ENCODE assay signal across 8 mouse cellular contexts in the genomic region with DNA sequence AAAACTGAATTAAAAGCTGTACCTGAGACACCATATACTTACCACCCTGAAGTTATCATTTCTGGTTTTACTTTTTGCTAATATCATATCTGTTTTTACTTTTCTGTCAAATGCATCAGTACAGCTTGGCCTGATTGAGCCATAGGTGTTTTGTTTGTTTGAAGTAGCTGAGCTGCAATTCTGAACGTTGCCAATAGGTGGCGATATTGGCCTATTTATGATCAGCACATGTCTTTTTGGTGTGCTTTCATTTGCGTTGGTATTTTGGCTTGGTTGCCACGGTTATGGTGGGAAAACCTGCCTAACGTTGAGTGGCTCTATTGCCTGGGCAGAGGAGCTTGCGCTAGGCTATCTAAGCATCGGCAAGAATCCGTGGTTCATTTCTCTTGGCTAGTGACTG. TPM values are rescaled to one million over a fixed set of nuclear protein-coding genes. Genes with fewer than 3 reads are reported as not detected.
A peak's percentile ranks its signal among the peaks of the same experiment; 100 is the strongest.
DNase-seq lines count a peak whose midpoint lies in the region; ATAC-seq lines count a peak whose summit lies in the region.

No protein-coding gene starts in this region.

- H3K36me3 ChIP-seq in forebrain, embryonic 13.5 days (ENCODE audit: poor library complexity, severe bottlenecking), result peaks cover 6% of the 10 kb centered on the region; the same call in 1 of the 2 replicates
- peaks cover 2% of the 10 kb centered on the region; the same call in 1 of the 2 replicates for H3K36me3 ChIP-seq in hindbrain, embryonic 16.5 days (ENCODE audit: control insufficient read depth, insufficient read depth, low read length)
- H3K36me3 ChIP-seq in megakaryocyte, embryonic 14.5 days (replicated peaks; ENCODE audit: low read length), result peaks cover 6% of the 10 kb centered on the region

- H3K27ac ChIP-seq in forebrain, embryonic 13.5 days, result no peak overlapping the region
- no peak overlapping the region for H3K27ac ChIP-seq in hindbrain, embryonic 16.5 days (ENCODE audit: low read depth, low read length)

- peaks cover 6% of the 10 kb centered on the region for H3K9me3 ChIP-seq in forebrain, embryonic 13.5 days (replicated peaks)
- no peaks in the 10 kb centered on the region for H3K9me3 ChIP-seq in hindbrain, embryonic 16.5 days (ENCODE audit: control insufficient read depth, low read length)
- peaks cover 13% of the 10 kb centered on the region for H3K9me3 ChIP-seq in megakaryocyte, embryonic 14.5 days

- no peaks in the 10 kb centered on the region for H3K27me3 ChIP-seq in forebrain, embryonic 13.5 days
- H3K27me3 ChIP-seq in hindbrain, embryonic 16.5 days (replicated peaks; ENCODE audit: control insufficient read depth, insufficient read depth, low read length), result no peaks in the 10 kb centered on the region
- no peaks in the 10 kb centered on the region for H3K27me3 ChIP-seq in megakaryocyte, embryonic 14.5 days (replicated peaks)

- 5% methylated on average over 8 of the region's 8 CpGs for whole genome bisulfite sequencing in forebrain, embryonic 13.5 days
- WGBS in hindbrain, embryonic 16.5 days, result 8% methylated on average over 8 of the region's 8 CpGs

- DNase-seq in gastrocnemius, adult 18-20 months (ENCODE audit: low spot score), result peak; percentile 64
- DNase-seq in gastrocnemius, postnatal 25 days, result no peak
- DNase-seq in c-Kit-positive CD71-negative TER-119-negative erythroid progenitor cells, embryonic 14.5 days (ENCODE audit: low read depth), result peak; percentile 93
- peak; percentile 53 for DNase-seq in left cerebral cortex, adult 11 months (ENCODE audit: low spot score)
- DNase-seq in right cerebral cortex, postnatal 4 days, result peak; percentile 87

- ATAC-seq in forebrain, embryonic 13.5 days, result peak; percentile 73
- peak; percentile 45; the same call in 1 of the 2 replicates for ATAC-seq in hindbrain, embryonic 16.5 days

- 0 out of 2 replicates have a peak overlapping the region, but pooled peaks have one; percentile 18 for H3K9ac ChIP-seq in forebrain, embryonic 13.5 days
- H3K9ac ChIP-seq in hindbrain, embryonic 16.5 days (ENCODE audit: low read depth, low read length), result peak overlapping the region; percentile 41; the same call in 1 of the 2 replicates

- no peak overlapping the region for H3K4me2 ChIP-seq in forebrain, embryonic 13.5 days
- H3K4me2 ChIP-seq in hindbrain, embryonic 16.5 days (ENCODE audit: low read length), result no peak overlapping the region

- no peak overlapping the region for H3K4me3 ChIP-seq in forebrain, embryonic 13.5 days
- no peak overlapping the region for H3K4me3 ChIP-seq in hindbrain, embryonic 16.5 days (ENCODE audit: low read length)
- H3K4me3 ChIP-seq in megakaryocyte, embryonic 14.5 days (replicated peaks), result peak overlapping the region; percentile 82

- no peaks in the 10 kb centered on the region for H3K4me1 ChIP-seq in forebrain, embryonic 13.5 days
- H3K4me1 ChIP-seq in hindbrain, embryonic 16.5 days (ENCODE audit: control insufficient read depth, insufficient read depth, low read depth, low read length), result peaks cover 2% of the 10 kb centered on the region
- peaks cover 30% of the 10 kb centered on the region for H3K4me1 ChIP-seq in megakaryocyte, embryonic 14.5 days

RNA-seq across cellular contexts. Expression of gene Eif1b, which starts 10.0 kb away (rescaled TPM):
- 10 to 100 TPM; 39.4 to 42.9 TPM for total RNA-seq in gastrocnemius, adult 18-20 months (2021)
- 10 to 100 TPM; 34.4 to 38.1 TPM for total RNA-seq in gastrocnemius, postnatal 25 days (2021)
- polyA plus RNA-seq in forebrain, embryonic 13.5 days (2015; fragmentation: Nextera tagmentation; extraction: Ambion mirVana), result 434 and 500 TPM in 2 replicates
- polyA plus RNA-seq in hindbrain, embryonic 16.5 days (2015; fragmentation: Nextera tagmentation; extraction: Ambion mirVana), result 292 and 300 TPM in 2 replicates
- 112 and 150 TPM in 2 replicates for polyA plus RNA-seq in megakaryocyte, embryonic 14.5 days (2012; ENCODE audit: insufficient read depth, low replicate concordance)

RNA-seq across cellular contexts. Expression of gene Entpd3, which starts 37.6 kb away (rescaled TPM):
- not detected for total RNA-seq in gastrocnemius, adult 18-20 months (2021)
- total RNA-seq in gastrocnemius, postnatal 25 days (2021), result not detected
- 0.30 and 0.49 TPM in 2 replicates for polyA plus RNA-seq in forebrain, embryonic 13.5 days (2015; fragmentation: Nextera tagmentation; extraction: Ambion mirVana)
- 4.5 and 4.7 TPM in 2 replicates for polyA plus RNA-seq in hindbrain, embryonic 16.5 days (2015; fragmentation: Nextera tagmentation; extraction: Ambion mirVana)
- polyA plus RNA-seq in megakaryocyte, embryonic 14.5 days (2012; ENCODE audit: insufficient read depth, low replicate concordance), result not detected in 2 replicates
